8 mouse cellular contexts compared by ENCODE assay signal in genomic region chr5:112254282-112254806, GRCm38 (mm10). TPM values are rescaled to one million over a fixed set of nuclear protein-coding genes. Genes with fewer than 3 reads are reported as not detected.
DNase-seq lines count a peak whose midpoint lies in the region; ATAC-seq and TF ChIP-seq lines count a peak whose summit lies in the region.

No protein-coding gene starts in this region.

- H3K4me1 ChIP-seq in embryonic facial prominence, embryonic 15.5 days = peaks cover 28% of the 10 kb centered on the region
- H3K4me1 ChIP-seq in stomach, postnatal 0 days (replicated peaks; ENCODE audit: control insufficient read depth, insufficient read depth) = no peaks in the 10 kb centered on the region

- H3K27me3 ChIP-seq in embryonic facial prominence, embryonic 15.5 days = peaks cover 4% of the 10 kb centered on the region
- H3K27me3 ChIP-seq in stomach, postnatal 0 days (ENCODE audit: control insufficient read depth, insufficient read depth, low read length) = no peaks in the 10 kb centered on the region

- no peak overlapping the region for H3K4me2 ChIP-seq in embryonic facial prominence, embryonic 15.5 days (replicated peaks)
- no peak overlapping the region for H3K4me2 ChIP-seq in stomach, postnatal 0 days (replicated peaks; ENCODE audit: low read depth)

- no peak overlapping the region for H3K9ac ChIP-seq in embryonic facial prominence, embryonic 15.5 days
- no peak overlapping the region for H3K9ac ChIP-seq in stomach, postnatal 0 days (ENCODE audit: low read length)

- no peak for TF ChIP-seq EP300 in stomach, postnatal 0 days (optimal IDR thresholded peaks at IDR 0.05)

- no peaks in the 10 kb centered on the region for H3K36me3 ChIP-seq in embryonic facial prominence, embryonic 15.5 days
- H3K36me3 ChIP-seq in stomach, postnatal 0 days (ENCODE audit: control insufficient read depth, insufficient read depth, low read length) = no peaks in the 10 kb centered on the region

- no peaks in the 10 kb centered on the region for H3K9me3 ChIP-seq in embryonic facial prominence, embryonic 15.5 days (replicated peaks)
- no peaks in the 10 kb centered on the region for H3K9me3 ChIP-seq in stomach, postnatal 0 days (ENCODE audit: control insufficient read depth, low read length)

- ATAC-seq in embryonic facial prominence, embryonic 15.5 days (ENCODE audit: insufficient number of reproducible peaks, low FRiP score, low TSS enrichment, low read depth) = peak; percentile 39; the same call in 1 of the 2 replicates
- 0 out of 2 replicates have a peak, but pooled peaks have one; percentile 11 for ATAC-seq in stomach, postnatal 0 days (ENCODE audit: low FRiP score, low TSS enrichment)

- 60% methylated on average over 7 of the region's 7 CpGs for WGBS in embryonic facial prominence, embryonic 15.5 days
- 68% methylated on average over 7 of the region's 7 CpGs for WGBS in stomach, postnatal 0 days

- TF ChIP-seq CTCF in stomach, postnatal 0 days (IDR thresholded peaks at IDR 0.05; ENCODE audit: low read depth) = no peak

- no peak overlapping the region for H3K4me3 ChIP-seq in embryonic facial prominence, embryonic 15.5 days (replicated peaks)
- H3K4me3 ChIP-seq in stomach, postnatal 0 days (ENCODE audit: low read depth, low read length) = no peak overlapping the region

- intact Hi-C loops in heart, postnatal 25 days (cut with DNase I) = no loop called here
- intact Hi-C loops in left cerebral cortex, postnatal 4 days (cut with DNase I) = no loop called here

- peak; percentile 10 for DNase-seq in kidney, adult 11 months
- DNase-seq in kidney, adult 8-10 months = no peak
- peak; percentile 26 for DNase-seq in NIH3T3 (ENCODE audit: low read depth)
- DNase-seq in heart, postnatal 25 days (ENCODE audit: low spot score) = peak; percentile 28
- DNase-seq in left cerebral cortex, postnatal 4 days = peak; percentile 71
- no peak for DNase-seq in stomach, postnatal 0 days (ENCODE audit: low spot score)
- DNase-seq in thymus, postnatal 4 days = no peak

- H3K27ac ChIP-seq in embryonic facial prominence, embryonic 15.5 days (replicated peaks) = no peak overlapping the region
- no peak overlapping the region for H3K27ac ChIP-seq in stomach, postnatal 0 days (replicated peaks)

RNA-seq across cellular contexts. Expression of gene Crybb1, which starts 1.3 kb away (rescaled TPM):
- polyA plus RNA-seq in embryonic facial prominence, embryonic 15.5 days (2015; fragmentation: Nextera tagmentation; extraction: Ambion mirVana) = 6.8 and 7.7 TPM in 2 replicates
- total RNA-seq in heart, postnatal 25 days (2021) = 1 to 10 TPM; 2.5 to 2.9 TPM
- total RNA-seq in left cerebral cortex, postnatal 4 days (2021) = 1 to 10 TPM; 3.5 to 5.6 TPM
- polyA plus RNA-seq in stomach, postnatal 0 days (2015; fragmentation: Nextera tagmentation; extraction: Ambion mirVana) = 1.7 and 2.0 TPM in 2 replicates

RNA-seq across cellular contexts. Expression of gene Cryba4, which starts 2.0 kb away (rescaled TPM):
- 3.4 and 3.7 TPM in 2 replicates for polyA plus RNA-seq in embryonic facial prominence, embryonic 15.5 days (2015; fragmentation: Nextera tagmentation; extraction: Ambion mirVana)
- 10 to 100 TPM in 1 of 2 experiments, 1 to 10 TPM in 1; 8.9 to 10.3 TPM for total RNA-seq in heart, postnatal 25 days (2021)
- total RNA-seq in left cerebral cortex, postnatal 4 days (2021) = under 1 TPM; 0.50 to 0.54 TPM
- polyA plus RNA-seq in stomach, postnatal 0 days (2015; fragmentation: Nextera tagmentation; extraction: Ambion mirVana) = 1.9 and 2.2 TPM in 2 replicates

RNA-seq across cellular contexts. Expression of gene Tpst2, which starts 22.1 kb away (rescaled TPM):
- 51.0 and 52.0 TPM in 2 replicates for polyA plus RNA-seq in embryonic facial prominence, embryonic 15.5 days (2015; fragmentation: Nextera tagmentation; extraction: Ambion mirVana)
- total RNA-seq in heart, postnatal 25 days (2021) = 10 to 100 TPM; 38.7 to 42.3 TPM
- 10 to 100 TPM; 25.5 to 28.8 TPM for total RNA-seq in left cerebral cortex, postnatal 4 days (2021)
- polyA plus RNA-seq in stomach, postnatal 0 days (2015; fragmentation: Nextera tagmentation; extraction: Ambion mirVana) = 29.2 and 30.2 TPM in 2 replicates

Comparison
In these comparisons a context has a peak if more than half of its experiments do, and no peak if none do; other contexts are left out.
1. DNase-seq: peak in kidney, adult 11 months (single experiment), NIH3T3 (single experiment), heart, postnatal 25 days (single experiment) and left cerebral cortex, postnatal 4 days (single experiment); none in kidney, adult 8-10 months (0 of 2), stomach, postnatal 0 days (single experiment) and thymus, postnatal 4 days (single experiment).
2. RNA of gene Cryba4, which starts 2.0 kb away (total RNA-seq): 8.9 to 10.3 TPM in heart, postnatal 25 days; 0.50 to 0.54 TPM in left cerebral cortex, postnatal 4 days; every median in the first group is over 4 times any median in the second.